Mouse (Mus musculus): ENCODE measurements around the gene Tspan14. TPM values are rescaled to one million over a fixed set of nuclear protein-coding genes. Genes with fewer than 3 reads are reported as not detected.

Gene Tspan14
- polyA plus RNA-seq, 1 experiment from 2014 or later, result 77.3 TPM

GRCm38 (mm10) chr14:41006263-41006662 lies 39.7 kb upstream of the Tspan14 start:
- Histone ChIP-seq H3K36me3 (ENCODE audit: control insufficient read depth, insufficient read depth, low read length) (no peaks in the 10 kb centered on the region), H3K27ac (ENCODE audit: low read length) (no peak overlapping the region), H3K27me3 (ENCODE audit: control insufficient read depth, insufficient read depth, low read length) (no peaks in the 10 kb centered on the region), H3K4me3 (replicated peaks; ENCODE audit: low read length) (no peak overlapping the region), H3K4me1 (ENCODE audit: control insufficient read depth, insufficient read depth, low read length) (peaks cover 23% of the 10 kb centered on the region), H3K9ac (ENCODE audit: low read length) (no peak overlapping the region), H3K4me2 (ENCODE audit: low read depth, low read length) (no peak overlapping the region), H3K9me3 (replicated peaks; ENCODE audit: control insufficient read depth, low read length) (no peaks in the 10 kb centered on the region)
- WGBS, result 81% methylated on average over 10 of the region's 10 CpGs
- ATAC-seq (ENCODE audit: insufficient read depth, low FRiP score), result no peak

GRCm38 (mm10) chr14:41005716-41006115 lies 39.1 kb upstream of the Tspan14 start:
- Histone ChIP-seq H3K36me3 (ENCODE audit: control insufficient read depth, insufficient read depth, low read length) (no peaks in the 10 kb centered on the region), H3K9me3 (replicated peaks; ENCODE audit: control insufficient read depth, low read length) (no peaks in the 10 kb centered on the region), H3K27ac (ENCODE audit: low read length) (no peak overlapping the region), H3K4me3 (replicated peaks; ENCODE audit: low read length) (no peak overlapping the region), H3K27me3 (ENCODE audit: control insufficient read depth, insufficient read depth, low read length) (no peaks in the 10 kb centered on the region), H3K4me1 (ENCODE audit: control insufficient read depth, insufficient read depth, low read length) (peaks cover 23% of the 10 kb centered on the region), H3K4me2 (ENCODE audit: low read depth, low read length) (no peak overlapping the region), H3K9ac (ENCODE audit: low read length) (no peak overlapping the region)
- ATAC-seq (ENCODE audit: insufficient read depth, low FRiP score), result no peak
- 69% methylated on average over 9 of the region's 9 CpGs for WGBS

GRCm38 (mm10) chr14:41004201-41005141 lies 37.9 kb upstream of the Tspan14 start:
- WGBS, result 43% methylated on average over 22 of the region's 22 CpGs
- peak overlapping the region; percentile 21 for H3K4me3 ChIP-seq (replicated peaks; ENCODE audit: low read length)

GRCm38 (mm10) chr14:41001576-41001975 lies 35.0 kb upstream of the Tspan14 start:
- WGBS, result 90% methylated on average over 5 of the region's 5 CpGs
- Histone ChIP-seq H3K36me3 (ENCODE audit: control insufficient read depth, insufficient read depth, low read length) (no peaks in the 10 kb centered on the region), H3K4me2 (ENCODE audit: low read depth, low read length) (no peak overlapping the region), H3K4me3 (replicated peaks; ENCODE audit: low read length) (no peak overlapping the region), H3K27ac (ENCODE audit: low read length) (no peak overlapping the region; the same call in 1 of the 2 replicates), H3K9ac (ENCODE audit: low read length) (no peak overlapping the region), H3K9me3 (replicated peaks; ENCODE audit: control insufficient read depth, low read length) (no peaks in the 10 kb centered on the region), H3K27me3 (ENCODE audit: control insufficient read depth, insufficient read depth, low read length) (no peaks in the 10 kb centered on the region), H3K4me1 (ENCODE audit: control insufficient read depth, insufficient read depth, low read length) (peaks cover 8% of the 10 kb centered on the region)
- no peak for ATAC-seq (ENCODE audit: insufficient read depth, low FRiP score)

More at GRCm38 (mm10) chr14:41004201-41005141, 37.9 kb upstream of the Tspan14 start:
- H3K9ac ChIP-seq (ENCODE audit: low read length), result peak overlapping the region; percentile 56
- H3K36me3 ChIP-seq (ENCODE audit: control insufficient read depth, insufficient read depth, low read length), result no peaks in the 10 kb centered on the region
- H3K9me3 ChIP-seq (replicated peaks; ENCODE audit: control insufficient read depth, low read length), result no peaks in the 10 kb centered on the region
- H3K27ac ChIP-seq (ENCODE audit: low read length), result 0 out of 2 replicates have a peak overlapping the region, but pooled peaks have one; percentile 19
- H3K27me3 ChIP-seq (ENCODE audit: control insufficient read depth, insufficient read depth, low read length), result no peaks in the 10 kb centered on the region
- H3K4me2 ChIP-seq (ENCODE audit: low read depth, low read length), result peak overlapping the region; percentile 44
- no peak for ATAC-seq (ENCODE audit: insufficient read depth, low FRiP score)
- peaks cover 23% of the 10 kb centered on the region for H3K4me1 ChIP-seq (ENCODE audit: control insufficient read depth, insufficient read depth, low read length)

- Histone ChIP-seq H3K27me3 (ENCODE audit: control insufficient read depth, insufficient read depth, low read length) (no peaks in the 10 kb centered on the region), H3K27ac (ENCODE audit: low read length) (no peak overlapping the region), H3K4me1 (ENCODE audit: control insufficient read depth, insufficient read depth, low read length) (peaks cover 8% of the 10 kb centered on the region), H3K4me2 (ENCODE audit: low read depth, low read length) (no peak overlapping the region), H3K36me3 (ENCODE audit: control insufficient read depth, insufficient read depth, low read length) (no peaks in the 10 kb centered on the region), H3K4me3 (replicated peaks; ENCODE audit: low read length) (no peak overlapping the region), H3K9me3 (replicated peaks; ENCODE audit: control insufficient read depth, low read length) (no peaks in the 10 kb centered on the region), H3K9ac (ENCODE audit: low read length) (no peak overlapping the region)
- no peak for ATAC-seq (ENCODE audit: insufficient read depth, low FRiP score)
- 67% methylated on average over 4 of the region's 4 CpGs for WGBS
These were observed 34.2 kb upstream of the Tspan14 start for GRCm38 (mm10) chr14:41000801-41001200.

GRCm38 (mm10) chr14:40999904-41000645 lies 33.5 kb upstream of the Tspan14 start:
- Histone ChIP-seq H3K4me1 (ENCODE audit: control insufficient read depth, insufficient read depth, low read length) (peaks cover 8% of the 10 kb centered on the region), H3K27me3 (ENCODE audit: control insufficient read depth, insufficient read depth, low read length) (no peaks in the 10 kb centered on the region), H3K4me2 (ENCODE audit: low read depth, low read length) (no peak overlapping the region), H3K36me3 (ENCODE audit: control insufficient read depth, insufficient read depth, low read length) (no peaks in the 10 kb centered on the region), H3K9me3 (replicated peaks; ENCODE audit: control insufficient read depth, low read length) (no peaks in the 10 kb centered on the region), H3K27ac (ENCODE audit: low read length) (no peak overlapping the region), H3K9ac (ENCODE audit: low read length) (no peak overlapping the region), H3K4me3 (replicated peaks; ENCODE audit: low read length) (no peak overlapping the region)
- 84% methylated on average over 7 of the region's 7 CpGs for WGBS
- ATAC-seq (ENCODE audit: insufficient read depth, low FRiP score), result no peak

GRCm38 (mm10) chr14:40996171-40996570 lies 29.6 kb upstream of the Tspan14 start:
- ATAC-seq (ENCODE audit: insufficient read depth, low FRiP score), result no peak
- Histone ChIP-seq H3K36me3 (ENCODE audit: control insufficient read depth, insufficient read depth, low read length) (no peaks in the 10 kb centered on the region), H3K27me3 (ENCODE audit: control insufficient read depth, insufficient read depth, low read length) (no peaks in the 10 kb centered on the region), H3K4me2 (ENCODE audit: low read depth, low read length) (no peak overlapping the region), H3K27ac (ENCODE audit: low read length) (no peak overlapping the region), H3K9me3 (replicated peaks; ENCODE audit: control insufficient read depth, low read length) (no peaks in the 10 kb centered on the region), H3K4me1 (ENCODE audit: control insufficient read depth, insufficient read depth, low read length) (no peaks in the 10 kb centered on the region), H3K9ac (ENCODE audit: low read length) (no peak overlapping the region), H3K4me3 (replicated peaks; ENCODE audit: low read length) (no peak overlapping the region)
- 56% methylated on average over 3 of the region's 3 CpGs for WGBS

GRCm38 (mm10) chr14:40992464-40992863 lies 25.9 kb upstream of the Tspan14 start:
- no peaks in the 10 kb centered on the region for H3K4me1 ChIP-seq (ENCODE audit: control insufficient read depth, insufficient read depth, low read length)
- no peak overlapping the region for H3K9ac ChIP-seq (ENCODE audit: low read length)
- ATAC-seq (ENCODE audit: insufficient read depth, low FRiP score), result peak; percentile 54; the same call in 1 of the 2 replicates
- H3K4me2 ChIP-seq (ENCODE audit: low read depth, low read length), result no peak overlapping the region
- no peak overlapping the region for H3K27ac ChIP-seq (ENCODE audit: low read length)
- H3K4me3 ChIP-seq (replicated peaks; ENCODE audit: low read length), result no peak overlapping the region
- 41% methylated on average over 6 of the region's 6 CpGs for WGBS
- no peaks in the 10 kb centered on the region for H3K9me3 ChIP-seq (replicated peaks; ENCODE audit: control insufficient read depth, low read length)
- no peaks in the 10 kb centered on the region for H3K36me3 ChIP-seq (ENCODE audit: control insufficient read depth, insufficient read depth, low read length)
- no peaks in the 10 kb centered on the region for H3K27me3 ChIP-seq (ENCODE audit: control insufficient read depth, insufficient read depth, low read length)

- Histone ChIP-seq H3K4me2 (ENCODE audit: low read depth, low read length) (no peak overlapping the region), H3K9ac (ENCODE audit: low read length) (no peak overlapping the region), H3K4me3 (replicated peaks; ENCODE audit: low read length) (no peak overlapping the region), H3K4me1 (ENCODE audit: control insufficient read depth, insufficient read depth, low read length) (no peaks in the 10 kb centered on the region), H3K9me3 (replicated peaks; ENCODE audit: control insufficient read depth, low read length) (no peaks in the 10 kb centered on the region), H3K27me3 (ENCODE audit: control insufficient read depth, insufficient read depth, low read length) (no peaks in the 10 kb centered on the region), H3K27ac (ENCODE audit: low read length) (no peak overlapping the region), H3K36me3 (ENCODE audit: control insufficient read depth, insufficient read depth, low read length) (no peaks in the 10 kb centered on the region)
- no peak for ATAC-seq (ENCODE audit: insufficient read depth, low FRiP score)
- 82% methylated on average over 5 of the region's 5 CpGs for WGBS
These were observed 22.2 kb upstream of the Tspan14 start for GRCm38 (mm10) chr14:40988780-40989179.
